Mouse (Mus musculus) midbrain, postnatal 0 days (tissue): ENCODE results near the gene Mrc2. TPM values are rescaled to one million over a fixed set of nuclear protein-coding genes. Genes with fewer than 3 reads are reported as not detected.
A peak's percentile ranks its signal among the peaks of the same experiment; 100 is the strongest.

Experiments used
- ATAC-seq: fragments of 200-750 bp; cut with Nextera tagmentation; 2 replicates; pipeline ENCODE4 v1.8.0; 2017; ENCODE audit warnings: moderate number of reproducible peaks, mild to moderate bottlenecking, moderate TSS enrichment, moderate library complexity; ENCODE audit not compliant: low FRiP score
- DNase-seq: peaks from one replicate; pipeline ENCODE4 v3.0.0-alpha.2; 2015; ENCODE audit warnings: low spot score
- H3K27ac ChIP-seq: fragments of 300-500 bp; sonication (generic); 2 replicates; pipeline ENCODE4 v1.5.1; 2014; ENCODE audit warnings: low read depth, mild to moderate bottlenecking, low read length, mixed read lengths
- H3K27me3 ChIP-seq: fragments of 300-500 bp; sonication (generic); 2 replicates; pipeline ENCODE4 v1.6.1; 2014; ENCODE audit warnings: low read length, control low read depth, mixed read lengths; ENCODE audit not compliant: insufficient read depth
- H3K36me3 ChIP-seq: fragments of 300-500 bp; sonication (generic); 2 replicates; pipeline ENCODE4 v1.6.1; 2014; ENCODE audit warnings: low read length, control low read depth, mixed read lengths; ENCODE audit not compliant: insufficient read depth
- H3K4me1 ChIP-seq: fragments of 300-500 bp; sonication (generic); 2 replicates; pipeline ENCODE4 v1.6.1; 2014; ENCODE audit warnings: mild to moderate bottlenecking, control low read depth, antibody characterized with exemption, low read length, mixed read lengths; ENCODE audit not compliant: insufficient read depth
- H3K4me2 ChIP-seq: fragments of 300-500 bp; sonication (generic); 2 replicates; pipeline ENCODE4 v1.6.1; 2014; ENCODE audit warnings: low read depth, mild to moderate bottlenecking, low read length, mixed read lengths; ENCODE audit not compliant: poor library complexity, severe bottlenecking
- H3K4me3 ChIP-seq: fragments of 300-500 bp; sonication (generic); 2 replicates; pipeline ENCODE4 v1.5.1; 2014; ENCODE audit warnings: low read depth, mild to moderate bottlenecking, low read length, moderate library complexity
- H3K9ac ChIP-seq: fragments of 300-500 bp; sonication (generic); replicated peaks from 2 replicates; pipeline ENCODE4 v1.6.1; 2014; ENCODE audit warnings: mild to moderate bottlenecking, low read length, moderate library complexity, mixed read lengths; ENCODE audit not compliant: poor library complexity, severe bottlenecking
- H3K9me3 ChIP-seq: fragments of 300-500 bp; sonication (generic); 2 replicates; pipeline ENCODE4 v1.6.1; 2016; ENCODE audit warnings: low read length, control low read depth
- CTCF ChIP-seq: IDR thresholded peaks from 2 replicates; pipeline ENCODE4 v1.5.1; 2016; ENCODE audit warnings: antibody characterized with exemption, mild to moderate bottlenecking
- WGBS: fragments of 180-500 bp; shearing (Covaris S2); extraction: QIAGEN DNeasy Blood & Tissue Kit; methylation state at CpG from one replicate; pipeline ENCODE4 v1.1.7; 2014; 5-methylcytosine and 5-hydroxymethylcytosine counted together
- polyA plus RNA-seq: library from polyadenylated mRNA; unstranded; fragments of >200 nt; fragmentation: Nextera tagmentation; extraction: Ambion mirVana; gene quantifications from 2 replicates; pipeline ENCODE4 v1.2.1, GENCODE M21; 2015
- total RNA-seq: library from RNA; depleted of rRNA; stranded (reverse); fragments of >200 nt; gene quantifications from 2 replicates; pipeline ENCODE4 v1.2.3, GENCODE M21; 2014

Gene Mrc2
- total and polyA plus RNA-seq, 2 experiments from 2014 or later = 3.4 to 20.5 TPM

GRCm38 (mm10) chr11:105321090-105321489 lies 28.6 kb downstream of the Mrc2 start:
- no peak for ATAC-seq
- H3K9ac ChIP-seq = no peak overlapping the region
- no peak for DNase-seq
- no peak overlapping the region for H3K4me2 ChIP-seq
- 83% methylated on average over 2 of the region's 2 CpGs for WGBS
- no peak overlapping the region for H3K27ac ChIP-seq
- H3K36me3 ChIP-seq = no peaks in the 10 kb centered on the region
- no peaks in the 10 kb centered on the region for H3K27me3 ChIP-seq
- H3K9me3 ChIP-seq = no peaks in the 10 kb centered on the region
- no peaks in the 10 kb centered on the region for H3K4me1 ChIP-seq
- TF ChIP-seq CTCF = no peak
- H3K4me3 ChIP-seq = no peak overlapping the region

GRCm38 (mm10) chr11:105323530-105323929 lies 31.1 kb downstream of the Mrc2 start:
- WGBS = 90% methylated on average over 5 of the region's 5 CpGs
- Histone ChIP-seq H3K27ac (no peak overlapping the region), H3K4me1 (no peaks in the 10 kb centered on the region), H3K36me3 (no peaks in the 10 kb centered on the region), H3K27me3 (no peaks in the 10 kb centered on the region), H3K9me3 (no peaks in the 10 kb centered on the region), H3K4me2 (no peak overlapping the region), H3K4me3 (no peak overlapping the region), H3K9ac (no peak overlapping the region)
- TF ChIP-seq CTCF = no peak
- no peak for DNase-seq
- ATAC-seq = no peak

GRCm38 (mm10) chr11:105327101-105327500 lies 34.7 kb downstream of the Mrc2 start:
- DNase-seq (no peak), ATAC-seq (no peak)
- H3K4me2 ChIP-seq = no peak overlapping the region
- no peak overlapping the region for H3K27ac ChIP-seq
- no peaks in the 10 kb centered on the region for H3K4me1 ChIP-seq
- H3K4me3 ChIP-seq = no peak overlapping the region
- no peaks in the 10 kb centered on the region for H3K27me3 ChIP-seq
- no peak overlapping the region for H3K9ac ChIP-seq
- WGBS = 28% methylated on average over 3 of the region's 3 CpGs
- H3K36me3 ChIP-seq = no peaks in the 10 kb centered on the region
- no peak for TF ChIP-seq CTCF
- no peaks in the 10 kb centered on the region for H3K9me3 ChIP-seq

- Histone ChIP-seq H3K4me3 (no peak overlapping the region), H3K9ac (no peak overlapping the region), H3K4me1 (no peaks in the 10 kb centered on the region), H3K9me3 (no peaks in the 10 kb centered on the region), H3K27me3 (no peaks in the 10 kb centered on the region), H3K36me3 (no peaks in the 10 kb centered on the region), H3K4me2 (no peak overlapping the region), H3K27ac (no peak overlapping the region)
- DNase-seq = no peak
- WGBS = 76% methylated on average over 9 of the region's 9 CpGs
- no peak for ATAC-seq
- TF ChIP-seq CTCF = no peak
These were observed 37.5 kb downstream of the Mrc2 start for GRCm38 (mm10) chr11:105329962-105330361.

- no peaks in the 10 kb centered on the region for H3K9me3 ChIP-seq
- H3K4me2 ChIP-seq = no peak overlapping the region
- H3K9ac ChIP-seq = no peak overlapping the region
- 90% methylated on average over 3 of the region's 3 CpGs for WGBS
- H3K4me1 ChIP-seq = no peaks in the 10 kb centered on the region
- no peak for TF ChIP-seq CTCF
- DNase-seq = no peak
- H3K4me3 ChIP-seq = no peak overlapping the region
- no peaks in the 10 kb centered on the region for H3K36me3 ChIP-seq
- no peak overlapping the region for H3K27ac ChIP-seq
- no peak for ATAC-seq
- no peaks in the 10 kb centered on the region for H3K27me3 ChIP-seq
These were observed 38.7 kb downstream of the Mrc2 start for GRCm38 (mm10) chr11:105331129-105331528.

- 50% methylated on average over 10 of the region's 10 CpGs for WGBS
- no peak overlapping the region for H3K4me2 ChIP-seq
- peak; percentile 13; the same call in 1 of the 2 replicates for TF ChIP-seq CTCF
These were observed 39.3 kb downstream of the Mrc2 start for GRCm38 (mm10) chr11:105331732-105332131.

More at GRCm38 (mm10) chr11:105331732-105332131, 39.3 kb downstream of the Mrc2 start:
- H3K4me1 ChIP-seq = no peaks in the 10 kb centered on the region
- no peaks in the 10 kb centered on the region for H3K27me3 ChIP-seq
- DNase-seq = no peak
- no peaks in the 10 kb centered on the region for H3K9me3 ChIP-seq
- no peak overlapping the region for H3K4me3 ChIP-seq
- H3K9ac ChIP-seq = 0 out of 2 replicates have a peak overlapping the region, but pooled peaks have one; percentile 19
- ATAC-seq = no peak
- no peak overlapping the region for H3K27ac ChIP-seq
- H3K36me3 ChIP-seq = no peaks in the 10 kb centered on the region
